Mouse (Mus musculus) limb, embryonic 14.5 days (tissue): ENCODE results near the gene Ecel1. TPM values are rescaled to one million over a fixed set of nuclear protein-coding genes. Genes with fewer than 3 reads are reported as not detected.

Source experiments
- ATAC-seq: fragments of 200-750 bp; cut with Nextera tagmentation; 2 replicates; pipeline ENCODE4 v1.8.0; 2017; ENCODE audit warnings: low read depth, moderate number of reproducible peaks, moderate TSS enrichment; ENCODE audit not compliant: low FRiP score
- DNase-seq: peaks from one replicate; pipeline ENCODE4 v3.0.0-alpha.2; 2015; ENCODE audit warnings: low spot score
- H3K27ac ChIP-seq: fragments of 300-500 bp; sonication (generic); replicated peaks from 2 replicates; pipeline ENCODE4 v1.5.1; 2014; ENCODE audit warnings: low read depth, mild to moderate bottlenecking, low read length, moderate library complexity, mixed read lengths
- H3K27me3 ChIP-seq: fragments of 300-500 bp; sonication (generic); 2 replicates; pipeline ENCODE4 v1.6.1; 2014; ENCODE audit warnings: low read length, mixed read lengths; ENCODE audit not compliant: control insufficient read depth, insufficient read depth
- H3K36me3 ChIP-seq: fragments of 300-500 bp; sonication (generic); 2 replicates; pipeline ENCODE4 v1.6.1; 2014; ENCODE audit warnings: mild to moderate bottlenecking, low read length, moderate library complexity, mixed read lengths; ENCODE audit not compliant: control insufficient read depth, insufficient read depth
- H3K4me1 ChIP-seq: fragments of 300-500 bp; sonication (generic); 2 replicates; pipeline ENCODE4 v1.6.1; 2014; ENCODE audit warnings: antibody characterized with exemption, low read length, mixed read lengths; ENCODE audit not compliant: control insufficient read depth, insufficient read depth
- H3K4me2 ChIP-seq: fragments of 300-500 bp; sonication (generic); replicated peaks from 2 replicates; pipeline ENCODE4 v1.6.1; 2014; ENCODE audit warnings: low read depth, mild to moderate bottlenecking, low read length, moderate library complexity; ENCODE audit not compliant: severe bottlenecking
- H3K4me3 ChIP-seq: fragments of 300-500 bp; sonication (generic); replicated peaks from 2 replicates; pipeline ENCODE4 v1.5.1; 2014; ENCODE audit warnings: low read length
- H3K9ac ChIP-seq: fragments of 300-500 bp; sonication (generic); 2 replicates; pipeline ENCODE4 v1.6.1; 2014; ENCODE audit warnings: mild to moderate bottlenecking, low read depth, low read length, moderate library complexity; ENCODE audit not compliant: severe bottlenecking
- H3K9me3 ChIP-seq: fragments of 300-500 bp; sonication (generic); 2 replicates; pipeline ENCODE4 v1.6.1; 2016; ENCODE audit warnings: low read length; ENCODE audit not compliant: control insufficient read depth
- POLR2A ChIP-seq: fragments of 200-500 bp; IDR thresholded peaks from 2 replicates; pipeline ENCODE4 v1.8.0; 2012; ENCODE audit warnings: inconsistent platforms, mild to moderate bottlenecking, moderate library complexity, borderline replicate concordance; ENCODE audit not compliant: insufficient read depth, insufficient read length; ENCODE audit errors: extremely low read depth
- WGBS: fragments of 180-500 bp; shearing (Covaris S2); extraction: QIAGEN DNeasy Blood & Tissue Kit; methylation state at CpG from one replicate; pipeline ENCODE4 v1.1.7; 2014; 5-methylcytosine and 5-hydroxymethylcytosine counted together
- polyA plus RNA-seq, 2 experiments: library from polyadenylated mRNA; depleted of rRNA in 1 of 2; stranded (reverse) in 1 of 2; unstranded in 1 of 2; fragments of >200 nt; fragmentation: Nextera tagmentation in 1 of 2; extraction: Ambion mirVana in 1 of 2; gene quantifications; 2 replicates each; pipeline versions ENCODE4 v1.2.1 to v1.2.3; 2012 to 2014

Gene Ecel1
- polyA plus RNA-seq, 2 experiments, result 1.0 to 1.4 TPM

DNA sequence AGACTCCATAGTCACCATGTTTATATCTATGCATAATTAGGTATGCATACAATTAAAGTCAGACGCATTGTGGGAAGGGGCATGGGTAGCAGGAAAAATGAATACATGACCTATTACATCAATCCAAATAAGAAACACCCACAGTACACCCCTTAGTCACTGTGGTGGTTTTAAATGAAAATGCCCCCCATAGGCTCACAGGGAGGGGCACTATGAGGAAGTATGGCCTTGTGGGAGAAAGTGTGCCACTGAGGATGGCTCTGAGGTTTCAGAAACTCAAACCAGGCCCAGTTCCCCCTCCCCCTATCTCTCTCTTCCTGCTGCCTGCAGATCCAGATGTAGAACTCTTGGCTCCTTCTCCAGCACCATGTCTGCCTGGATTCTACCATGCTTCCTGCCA lies 52.4 kb downstream of the Ecel1 start:
- Histone ChIP-seq H3K27me3 (no peaks in the 10 kb centered on the region; the same call in 1 of the 2 replicates), H3K4me2 (no peak overlapping the region), H3K9ac (no peak overlapping the region), H3K27ac (no peak overlapping the region), H3K36me3 (no peaks in the 10 kb centered on the region), H3K9me3 (no peaks in the 10 kb centered on the region), H3K4me1 (no peaks in the 10 kb centered on the region), H3K4me3 (no peak overlapping the region)
- 68% methylated on average over 1 of the region's 1 CpGs for WGBS
- DNase-seq (no peak), ATAC-seq (no peak)
- TF ChIP-seq POLR2A, result no peak

DNA sequence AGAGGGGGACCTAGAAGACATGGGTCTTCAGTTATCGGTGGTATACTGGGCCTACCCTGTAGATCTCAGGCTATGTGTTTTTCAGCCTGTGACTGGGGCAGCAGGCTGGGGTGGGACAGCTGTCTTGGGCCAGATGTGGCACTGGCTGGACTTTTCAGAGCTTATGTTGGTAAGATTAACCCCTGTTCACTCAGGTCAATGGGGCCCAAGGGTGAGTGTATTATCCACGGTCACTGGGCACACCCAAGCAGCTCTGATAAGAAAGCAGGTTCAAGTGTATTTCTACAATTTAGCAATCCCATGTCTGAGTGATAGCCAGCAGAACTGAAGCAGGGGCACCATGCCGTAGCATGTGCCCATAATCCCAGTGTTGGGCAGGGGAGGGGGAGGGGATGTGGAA lies 54.2 kb downstream of the Ecel1 start:
- Histone ChIP-seq H3K27ac (no peak overlapping the region), H3K4me3 (no peak overlapping the region), H3K36me3 (no peaks in the 10 kb centered on the region), H3K9me3 (no peaks in the 10 kb centered on the region), H3K27me3 (no peaks in the 10 kb centered on the region; the same call in 1 of the 2 replicates), H3K4me2 (no peak overlapping the region), H3K9ac (no peak overlapping the region), H3K4me1 (no peaks in the 10 kb centered on the region)
- WGBS, result 78% methylated on average over 3 of the region's 3 CpGs
- TF ChIP-seq POLR2A, result no peak
- DNase-seq (no peak), ATAC-seq (no peak)

DNA sequence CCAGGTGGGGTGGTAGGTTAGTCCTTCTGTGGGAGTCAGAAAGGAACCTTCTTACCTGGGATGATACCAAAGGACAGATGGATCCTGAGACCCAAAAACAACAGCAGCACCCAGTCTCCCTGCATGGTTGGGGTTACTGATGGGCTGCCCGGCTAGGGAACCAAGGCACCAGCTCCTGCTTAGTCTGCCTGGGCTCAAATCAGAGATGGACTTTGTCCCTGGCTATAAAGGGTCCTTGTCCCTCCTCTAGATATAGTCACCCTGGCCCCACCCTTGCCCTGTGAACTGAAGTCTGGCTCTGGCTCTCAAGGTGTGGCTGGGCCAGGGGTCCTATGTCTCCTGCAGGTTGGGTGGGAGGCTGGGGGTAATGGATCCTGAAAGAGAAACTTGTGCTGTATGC lies 54.9 kb downstream of the Ecel1 start, which contains the start of gene Alpi:
Gene Alpi (minus strand): TSS at position 196 of the 400 bp plus-strand sequence.
- no peaks in the 10 kb centered on the region for H3K36me3 ChIP-seq
- H3K9ac ChIP-seq, result no peak within 1 kb of the TSS
- no peak for ATAC-seq
- DNase-seq, result no peak
- TF ChIP-seq POLR2A, result no peak
- H3K27ac ChIP-seq, result no peak within 1 kb of the TSS
- no peaks in the 10 kb centered on the region; the same call in 1 of the 2 replicates for H3K27me3 ChIP-seq
- H3K4me1 ChIP-seq, result no peaks in the 10 kb centered on the region
- H3K4me3 ChIP-seq, result no peak within 1 kb of the TSS
- no peaks in the 10 kb centered on the region for H3K9me3 ChIP-seq
- H3K4me2 ChIP-seq, result no peak within 1 kb of the TSS
- 86% methylated on average over 1 of the region's 1 CpGs for WGBS

DNA sequence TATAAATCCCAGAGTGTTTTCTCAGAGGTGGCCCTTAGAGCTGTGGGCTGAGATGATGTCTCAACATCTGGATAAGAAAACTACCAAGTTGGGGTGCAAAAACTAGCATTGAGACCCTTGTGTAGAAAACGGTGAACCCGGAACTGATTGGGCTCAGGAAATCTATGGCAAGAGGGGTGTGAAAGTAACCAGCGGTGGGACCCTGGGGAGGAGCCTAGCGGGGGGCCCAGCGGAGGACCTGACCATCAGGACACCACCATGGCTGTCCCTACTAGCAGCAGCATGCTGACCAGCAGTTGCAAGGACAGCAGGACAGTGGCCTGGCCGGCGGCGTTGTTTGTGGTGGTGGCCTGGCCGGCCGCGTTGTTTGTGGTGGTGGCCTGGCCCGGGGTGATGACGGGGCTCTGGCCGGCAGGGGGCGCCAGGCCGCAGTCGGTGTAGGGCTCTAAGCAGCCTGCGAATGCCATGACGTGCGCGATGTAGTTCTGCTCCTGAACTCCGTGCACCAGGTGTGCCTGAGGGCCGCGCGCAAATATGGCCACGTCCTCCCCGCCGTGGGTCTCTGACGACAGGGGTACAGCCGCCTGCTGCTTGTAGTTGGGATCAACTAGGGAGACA lies 57.9 kb downstream of the Ecel1 start:
- no peak overlapping the region for H3K4me3 ChIP-seq
- no peaks in the 10 kb centered on the region for H3K4me1 ChIP-seq
- no peak overlapping the region for H3K27ac ChIP-seq
- ATAC-seq, result peak; percentile 80
- 13% methylated on average over 28 of the region's 30 CpGs for WGBS
- TF ChIP-seq POLR2A, result no peak
- H3K4me2 ChIP-seq, result peak overlapping the region; percentile 26
- 0 out of 2 replicates have a peak overlapping the region, but pooled peaks have one; percentile 4 for H3K9ac ChIP-seq
- no peaks in the 10 kb centered on the region for H3K9me3 ChIP-seq
- H3K27me3 ChIP-seq, result no peaks in the 10 kb centered on the region; the same call in 1 of the 2 replicates
- H3K36me3 ChIP-seq, result no peaks in the 10 kb centered on the region
- DNase-seq, result peak; percentile 23

Other genes starting within 250 kb of the Ecel1 start
- not detected in 2 replicates for gene Alppl2, start 66.6 kb downstream of the Ecel1 start, polyA plus RNA-seq (2012; rRNA removed)
- gene Alppl2, start 66.6 kb downstream of the Ecel1 start, polyA plus RNA-seq (2014; fragmentation: Nextera tagmentation; extraction: Ambion mirVana), result not detected in 2 replicates
- 0.05 and 0.19 TPM in 2 replicates for gene Alpi, start 54.9 kb downstream of the Ecel1 start, polyA plus RNA-seq (2012; rRNA removed)
- gene Alpi, start 54.9 kb downstream of the Ecel1 start, polyA plus RNA-seq (2014; fragmentation: Nextera tagmentation; extraction: Ambion mirVana), result 0.10 TPM in 1 of 2 replicates, not detected in the other
- gene Akp3, start 31.5 kb downstream of the Ecel1 start, polyA plus RNA-seq (2012; rRNA removed), result 0.04 and 0.11 TPM in 2 replicates
- not detected in 2 replicates for gene Akp3, start 31.5 kb downstream of the Ecel1 start, polyA plus RNA-seq (2014; fragmentation: Nextera tagmentation; extraction: Ambion mirVana)
- gene Prss56, start 26.8 kb upstream of the Ecel1 start, polyA plus RNA-seq (2012; rRNA removed), result 0.17 and 0.18 TPM in 2 replicates
- gene Prss56, start 26.8 kb upstream of the Ecel1 start, polyA plus RNA-seq (2014; fragmentation: Nextera tagmentation; extraction: Ambion mirVana), result 0.22 TPM in 1 of 2 replicates, not detected in the other
- gene Chrnd, start 34.1 kb upstream of the Ecel1 start, polyA plus RNA-seq (2012; rRNA removed), result 12.4 and 13.2 TPM in 2 replicates
- 3.6 and 6.2 TPM in 2 replicates for gene Chrnd, start 34.1 kb upstream of the Ecel1 start, polyA plus RNA-seq (2014; fragmentation: Nextera tagmentation; extraction: Ambion mirVana)
- 44.7 and 50.8 TPM in 2 replicates for gene Chrng, start 48.1 kb upstream of the Ecel1 start, polyA plus RNA-seq (2012; rRNA removed)
- 18.2 and 29.3 TPM in 2 replicates for gene Chrng, start 48.1 kb upstream of the Ecel1 start, polyA plus RNA-seq (2014; fragmentation: Nextera tagmentation; extraction: Ambion mirVana)
- 84.7 and 118 TPM in 2 replicates for gene Eif4e2, start 57.4 kb upstream of the Ecel1 start, polyA plus RNA-seq (2012; rRNA removed)
- 139 and 144 TPM in 2 replicates for gene Eif4e2, start 57.4 kb upstream of the Ecel1 start, polyA plus RNA-seq (2014; fragmentation: Nextera tagmentation; extraction: Ambion mirVana)
- gene Efhd1, start 107.8 kb upstream of the Ecel1 start, polyA plus RNA-seq (2012; rRNA removed), result 2.3 TPM in 2 replicates
- gene Efhd1, start 107.8 kb upstream of the Ecel1 start, polyA plus RNA-seq (2014; fragmentation: Nextera tagmentation; extraction: Ambion mirVana), result 2.2 and 2.5 TPM in 2 replicates
- gene Gigyf2, start 170.5 kb upstream of the Ecel1 start, polyA plus RNA-seq (2012; rRNA removed), result 64.0 and 65.6 TPM in 2 replicates
- 47.7 and 57.5 TPM in 2 replicates for gene Gigyf2, start 170.5 kb upstream of the Ecel1 start, polyA plus RNA-seq (2014; fragmentation: Nextera tagmentation; extraction: Ambion mirVana)
- gene Kcnj13, start 238.2 kb upstream of the Ecel1 start, polyA plus RNA-seq (2012; rRNA removed), result 0.32 and 0.44 TPM in 2 replicates
- 1.2 and 1.3 TPM in 2 replicates for gene Kcnj13, start 238.2 kb upstream of the Ecel1 start, polyA plus RNA-seq (2014; fragmentation: Nextera tagmentation; extraction: Ambion mirVana)